Mouse (Mus musculus) megakaryocyte, embryonic 14.5 days (primary cell): Measurements from ENCODE around the gene Ptbp1.

Experiments used
- FLI1 ChIP-seq: IDR thresholded peaks from 2 replicates; pipeline ENCODE4 v1.6.1; 2012; ENCODE audit warnings: low read length, inconsistent platforms, mixed read lengths
- GATA1 ChIP-seq: IDR thresholded peaks from 3 replicates; pipeline ENCODE4 v1.6.1; 2012; ENCODE audit warnings: mixed read lengths, low read length, inconsistent platforms, borderline replicate concordance

DNA sequence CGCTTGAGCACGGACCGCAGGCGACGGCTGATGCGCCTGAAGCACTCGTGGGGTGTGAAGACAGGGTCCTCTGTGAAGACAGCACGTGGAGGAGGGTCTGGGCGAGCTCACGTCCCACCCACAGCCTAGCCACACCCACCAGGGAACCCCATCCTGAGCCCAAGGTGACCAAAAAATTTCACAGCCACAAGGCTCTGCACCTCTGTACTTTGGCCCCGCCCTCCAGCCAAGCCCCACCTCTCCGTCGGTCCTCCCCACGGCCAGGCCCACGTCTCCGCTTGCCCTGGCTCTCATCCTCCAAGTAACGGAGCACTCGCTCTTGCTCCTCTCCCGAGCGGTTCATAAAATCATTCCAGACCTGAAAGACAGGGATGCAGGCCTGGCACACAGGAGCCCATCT, 58.2 kb downstream of the Ptbp1 start:
- no peak for TF ChIP-seq GATA1
- no peak for TF ChIP-seq FLI1
